Mouse (Mus musculus): Measurements from ENCODE around the gene Syne1. TPM values are rescaled to one million over a fixed set of nuclear protein-coding genes. Genes with fewer than 3 reads are reported as not detected.

Gene Syne1
- polyA plus RNA-seq, 1 experiment from 2014 or later = 7.8 TPM

- ATAC-seq (ENCODE audit: insufficient read depth, low FRiP score, low read depth) = no peak
- no peaks in the 10 kb centered on the region for H3K9me3 ChIP-seq
- 83% methylated on average over 3 of the region's 3 CpGs for WGBS
- no peak overlapping the region for H3K9ac ChIP-seq
- no peak overlapping the region for H3K4me2 ChIP-seq
- no peaks in the 10 kb centered on the region for H3K4me1 ChIP-seq
- H3K4me3 ChIP-seq (replicated peaks) = no peak overlapping the region
- no peaks in the 10 kb centered on the region for H3K27me3 ChIP-seq (replicated peaks)
- H3K36me3 ChIP-seq = no peaks in the 10 kb centered on the region
- H3K27ac ChIP-seq = no peak overlapping the region
These were observed 480.4 kb downstream of the Syne1 start for GRCm38 (mm10) chr10:5070941-5071231.

GRCm38 (mm10) chr10:5070168-5070940 is 480.9 kb downstream of the Syne1 start:
- H3K4me2 ChIP-seq = no peak overlapping the region
- no peak for ATAC-seq (ENCODE audit: insufficient read depth, low FRiP score, low read depth)
- no peaks in the 10 kb centered on the region for H3K36me3 ChIP-seq
- H3K27me3 ChIP-seq (replicated peaks) = no peaks in the 10 kb centered on the region
- H3K9me3 ChIP-seq = no peaks in the 10 kb centered on the region
- no peak overlapping the region for H3K4me3 ChIP-seq (replicated peaks)
- WGBS = 87% methylated on average over 11 of the region's 11 CpGs
- H3K27ac ChIP-seq = no peak overlapping the region
- no peaks in the 10 kb centered on the region for H3K4me1 ChIP-seq
- H3K9ac ChIP-seq = no peak overlapping the region

GRCm38 (mm10) chr10:5068676-5069265 is 482.5 kb downstream of the Syne1 start, which contains the start of gene Gm10097:
Gene Gm10097 (plus strand): TSS chr10:5069192.
- Histone ChIP-seq H3K4me2 (no peak within 1 kb of the TSS), H3K27me3 (replicated peaks) (no peaks in the 10 kb centered on the region), H3K4me1 (no peaks in the 10 kb centered on the region), H3K27ac (no peak within 1 kb of the TSS), H3K9me3 (no peaks in the 10 kb centered on the region), H3K36me3 (no peaks in the 10 kb centered on the region), H3K4me3 (replicated peaks) (no peak within 1 kb of the TSS), H3K9ac (no peak within 1 kb of the TSS)
- no peak for ATAC-seq (ENCODE audit: insufficient read depth, low FRiP score, low read depth)
- WGBS = 85% methylated on average over 14 of the region's 14 CpGs

GRCm38 (mm10) chr10:5067113-5067512 is 484.2 kb downstream of the Syne1 start:
- Histone ChIP-seq H3K4me1 (no peaks in the 10 kb centered on the region), H3K27me3 (replicated peaks) (no peaks in the 10 kb centered on the region), H3K4me2 (no peak overlapping the region), H3K9ac (no peak overlapping the region), H3K4me3 (replicated peaks) (no peak overlapping the region), H3K9me3 (no peaks in the 10 kb centered on the region), H3K36me3 (no peaks in the 10 kb centered on the region), H3K27ac (no peak overlapping the region)
- 76% methylated on average over 3 of the region's 3 CpGs for WGBS
- no peak for ATAC-seq (ENCODE audit: insufficient read depth, low FRiP score, low read depth)

GRCm38 (mm10) chr10:5059983-5060382 is 491.3 kb downstream of the Syne1 start:
- H3K4me1 ChIP-seq = no peaks in the 10 kb centered on the region
- ATAC-seq (ENCODE audit: insufficient read depth, low FRiP score, low read depth) = no peak
- no peak overlapping the region for H3K27ac ChIP-seq
- H3K36me3 ChIP-seq = 0 out of 2 replicates have a peak, but pooled peaks cover 2% of the 10 kb centered on the region
- 67% methylated on average over 2 of the region's 2 CpGs for WGBS
- no peak overlapping the region for H3K4me2 ChIP-seq
- H3K9me3 ChIP-seq = no peaks in the 10 kb centered on the region
- H3K27me3 ChIP-seq (replicated peaks) = no peaks in the 10 kb centered on the region
- H3K9ac ChIP-seq = no peak overlapping the region
- no peak overlapping the region for H3K4me3 ChIP-seq (replicated peaks)

- Histone ChIP-seq H3K27ac (no peak overlapping the region), H3K4me1 (no peaks in the 10 kb centered on the region), H3K36me3 (0 out of 2 replicates have a peak, but pooled peaks cover 2% of the 10 kb centered on the region), H3K9ac (no peak overlapping the region), H3K4me2 (no peak overlapping the region), H3K4me3 (replicated peaks) (no peak overlapping the region), H3K9me3 (no peaks in the 10 kb centered on the region), H3K27me3 (replicated peaks) (no peaks in the 10 kb centered on the region)
- 68% methylated on average over 2 of the region's 2 CpGs for WGBS
- no peak for ATAC-seq (ENCODE audit: insufficient read depth, low FRiP score, low read depth)
These were observed 492.4 kb downstream of the Syne1 start for GRCm38 (mm10) chr10:5058876-5059275.

GRCm38 (mm10) chr10:5057661-5058060 is 493.6 kb downstream of the Syne1 start:
- Histone ChIP-seq H3K27ac (no peak overlapping the region), H3K9me3 (no peaks in the 10 kb centered on the region), H3K4me3 (replicated peaks) (no peak overlapping the region), H3K4me2 (no peak overlapping the region), H3K36me3 (0 out of 2 replicates have a peak, but pooled peaks cover 2% of the 10 kb centered on the region), H3K9ac (no peak overlapping the region), H3K4me1 (no peaks in the 10 kb centered on the region), H3K27me3 (replicated peaks) (no peaks in the 10 kb centered on the region)
- ATAC-seq (ENCODE audit: insufficient read depth, low FRiP score, low read depth) = no peak
- 91% methylated on average over 15 of the region's 15 CpGs for WGBS

- H3K4me2 ChIP-seq = no peak overlapping the region
- H3K27me3 ChIP-seq (replicated peaks) = no peaks in the 10 kb centered on the region
- no peak overlapping the region for H3K4me3 ChIP-seq (replicated peaks)
- H3K36me3 ChIP-seq = 0 out of 2 replicates have a peak, but pooled peaks cover 2% of the 10 kb centered on the region
- no peaks in the 10 kb centered on the region for H3K4me1 ChIP-seq
- H3K9me3 ChIP-seq = no peaks in the 10 kb centered on the region
- no peak overlapping the region for H3K27ac ChIP-seq
- no peak overlapping the region for H3K9ac ChIP-seq
- WGBS = 81% methylated on average over 3 of the region's 3 CpGs
- ATAC-seq (ENCODE audit: insufficient read depth, low FRiP score, low read depth) = no peak
These were observed 494.3 kb downstream of the Syne1 start for GRCm38 (mm10) chr10:5056940-5057339.

GRCm38 (mm10) chr10:5056243-5056735 is 495.0 kb downstream of the Syne1 start:
- ATAC-seq (ENCODE audit: insufficient read depth, low FRiP score, low read depth) = no peak
- 0 out of 2 replicates have a peak, but pooled peaks cover 2% of the 10 kb centered on the region for H3K36me3 ChIP-seq
- no peaks in the 10 kb centered on the region for H3K9me3 ChIP-seq
- H3K27me3 ChIP-seq (replicated peaks) = no peaks in the 10 kb centered on the region
- no peak overlapping the region for H3K4me2 ChIP-seq
- no peak overlapping the region for H3K4me3 ChIP-seq (replicated peaks)
- H3K4me1 ChIP-seq = no peaks in the 10 kb centered on the region
- 88% methylated on average over 10 of the region's 10 CpGs for WGBS
- H3K9ac ChIP-seq = no peak overlapping the region
- H3K27ac ChIP-seq = no peak overlapping the region

- ATAC-seq (ENCODE audit: insufficient read depth, low FRiP score, low read depth) = no peak
- no peak overlapping the region for H3K27ac ChIP-seq
- WGBS = 86% methylated on average over 5 of the region's 5 CpGs
- no peak overlapping the region for H3K4me2 ChIP-seq
- no peak overlapping the region for H3K9ac ChIP-seq
- H3K4me1 ChIP-seq = no peaks in the 10 kb centered on the region
- H3K4me3 ChIP-seq (replicated peaks) = no peak overlapping the region
- H3K36me3 ChIP-seq = 0 out of 2 replicates have a peak, but pooled peaks cover 7% of the 10 kb centered on the region
- H3K9me3 ChIP-seq = no peaks in the 10 kb centered on the region
- H3K27me3 ChIP-seq (replicated peaks) = no peaks in the 10 kb centered on the region
These were observed 505.6 kb downstream of the Syne1 start for GRCm38 (mm10) chr10:5045671-5046070.

- no peak overlapping the region for H3K4me2 ChIP-seq
- no peak overlapping the region for H3K4me3 ChIP-seq (replicated peaks)
- WGBS = 92% methylated on average over 7 of the region's 7 CpGs
- H3K27ac ChIP-seq = no peak overlapping the region
- H3K4me1 ChIP-seq = no peaks in the 10 kb centered on the region
- H3K36me3 ChIP-seq = 0 out of 2 replicates have a peak, but pooled peaks cover 7% of the 10 kb centered on the region
- no peak for ATAC-seq (ENCODE audit: insufficient read depth, low FRiP score, low read depth)
- H3K27me3 ChIP-seq (replicated peaks) = no peaks in the 10 kb centered on the region
- H3K9me3 ChIP-seq = no peaks in the 10 kb centered on the region
- no peak overlapping the region for H3K9ac ChIP-seq
These were observed 506.1 kb downstream of the Syne1 start for GRCm38 (mm10) chr10:5045213-5045612.

- H3K9me3 ChIP-seq = no peaks in the 10 kb centered on the region
- 0 out of 2 replicates have a peak, but pooled peaks cover 7% of the 10 kb centered on the region for H3K36me3 ChIP-seq
- H3K4me3 ChIP-seq (replicated peaks) = no peak overlapping the region
- H3K9ac ChIP-seq = no peak overlapping the region
- H3K27ac ChIP-seq = no peak overlapping the region
- no peak for ATAC-seq (ENCODE audit: insufficient read depth, low FRiP score, low read depth)
- no peaks in the 10 kb centered on the region for H3K27me3 ChIP-seq (replicated peaks)
- H3K4me2 ChIP-seq = no peak overlapping the region
- 87% methylated on average over 8 of the region's 8 CpGs for WGBS
- no peaks in the 10 kb centered on the region for H3K4me1 ChIP-seq
These were observed 506.8 kb downstream of the Syne1 start for GRCm38 (mm10) chr10:5044481-5044880.
